Mouse (Mus musculus): ENCODE measurements around the gene Ss18l2. TPM values are rescaled to one million over a fixed set of nuclear protein-coding genes. Genes with fewer than 3 reads are reported as not detected.

Gene Ss18l2
- 9.2 TPM for polyA plus RNA-seq (2014; fragmentation: Illumina TruSeq; extraction: RNeasy Lipid Tissue Mini Kit (QIAGEN cat#74804); ENCODE audit: low read depth, low replicate concordance)

DNA sequence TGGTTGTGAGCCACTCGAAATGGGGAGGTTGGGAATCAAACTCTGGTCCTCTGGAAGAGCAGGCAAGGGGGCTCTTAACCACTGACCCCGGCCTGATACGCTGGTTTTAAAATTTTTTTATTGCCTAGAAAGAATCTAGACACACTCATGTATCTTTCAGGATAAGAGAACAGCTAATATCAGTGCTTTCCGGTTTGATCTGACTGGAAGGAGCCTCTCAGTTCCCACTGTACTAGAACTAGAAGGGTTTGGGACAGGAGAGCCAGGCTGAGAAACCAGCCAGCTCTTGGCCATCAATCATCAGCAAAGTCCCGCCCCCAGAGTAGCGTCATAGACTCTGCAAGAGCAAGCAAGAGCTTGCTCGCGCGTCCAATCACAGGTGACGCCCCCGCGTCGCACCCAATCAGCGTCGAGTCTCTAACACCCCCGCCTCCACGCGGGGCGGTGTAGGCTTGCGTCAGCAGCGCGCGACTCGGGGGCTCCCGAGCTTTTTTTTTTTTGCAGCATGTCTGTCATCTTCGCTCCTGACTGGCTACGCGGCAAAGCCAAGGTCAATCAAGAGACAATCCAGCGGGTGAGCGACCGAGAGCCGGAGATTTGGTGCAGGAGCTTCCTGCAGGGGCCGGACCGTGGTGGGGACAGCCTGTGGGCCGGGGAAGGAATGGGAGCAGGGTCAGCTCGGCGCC is at the start of gene Ss18l2:
Ss18l2 (plus strand) TSS at position 432 of the 686 bp plus-strand sequence.

DNA sequence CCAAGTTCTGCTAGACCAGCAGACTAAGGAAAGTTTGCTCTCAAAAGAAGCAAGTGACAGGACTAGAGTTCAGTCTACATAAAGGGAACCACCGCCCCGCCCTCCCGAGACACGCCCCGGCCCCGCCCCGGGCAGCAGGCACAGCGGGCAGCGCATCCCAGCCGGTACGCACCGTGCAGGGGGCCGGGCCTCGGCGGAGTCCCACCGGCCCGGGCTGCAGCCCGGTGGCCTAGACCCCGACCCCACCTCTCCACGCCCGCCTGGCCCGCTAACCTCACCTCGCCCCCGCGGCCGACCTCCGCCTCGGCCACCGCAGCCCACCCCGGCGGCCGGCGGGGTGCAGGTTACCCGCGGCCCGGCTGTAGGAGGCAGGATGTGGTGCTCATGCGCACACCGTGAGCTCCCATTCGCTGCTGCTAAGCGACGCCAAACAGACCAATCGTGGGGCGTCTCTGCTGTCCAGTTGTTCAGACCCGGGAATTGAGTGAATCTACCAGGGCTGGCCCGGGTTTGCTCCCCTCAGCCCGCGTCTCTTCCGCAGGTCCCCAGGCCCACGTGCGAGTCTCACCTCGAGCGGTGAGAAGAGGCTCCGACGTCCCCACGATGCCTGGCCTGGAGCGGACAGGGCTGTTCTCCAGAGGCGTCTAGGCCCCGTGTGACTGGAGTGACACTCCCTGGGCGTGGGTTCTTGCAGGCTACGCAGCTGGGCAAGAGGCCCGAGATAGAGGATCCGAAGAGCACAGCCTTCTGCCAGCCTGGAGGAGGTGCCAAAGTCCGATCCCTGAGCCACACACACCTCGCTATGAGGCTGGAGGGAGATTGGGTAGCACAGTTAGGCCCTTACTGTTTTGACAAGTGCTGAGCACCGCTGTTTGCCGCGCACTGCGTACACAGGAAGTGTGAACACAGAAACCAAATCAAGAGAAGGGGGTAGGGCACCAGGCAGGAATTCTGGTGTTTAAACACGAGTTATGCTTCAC is 5.2 kb upstream of the Ss18l2 start, which contains the start of gene Sec22c:
Sec22c (minus strand) TSS at position 845 of the 980 bp plus-strand sequence.

DNA sequence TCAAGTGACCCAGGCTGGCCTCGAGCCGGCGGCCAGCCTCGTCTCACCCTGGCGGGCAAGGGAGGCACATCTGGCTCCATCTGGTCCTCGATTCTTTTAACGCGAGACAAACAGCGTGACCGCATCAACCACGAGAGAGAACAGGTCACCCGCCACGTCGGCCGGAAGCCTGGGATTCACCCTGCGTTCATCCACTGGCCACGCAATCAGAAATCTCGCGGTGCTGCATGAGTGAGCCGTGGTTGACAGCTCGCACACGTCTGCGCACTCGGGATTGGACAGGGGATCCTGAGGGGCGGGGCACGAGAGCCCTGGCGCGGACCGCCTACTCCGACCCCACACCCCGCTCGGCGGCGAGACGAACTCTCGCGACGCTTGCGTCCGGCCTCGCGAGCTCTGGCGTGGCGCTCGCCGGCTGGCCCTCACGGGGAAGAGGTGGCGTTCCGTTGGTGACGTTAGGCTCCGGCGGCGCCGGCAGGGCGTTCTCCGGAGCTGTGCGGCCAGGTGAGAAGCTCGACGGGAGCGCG is 8.7 kb downstream of the Ss18l2 start, which contains the start of gene Nktr:
Nktr (plus strand) TSS at position 378 of the 527 bp plus-strand sequence.

DNA sequence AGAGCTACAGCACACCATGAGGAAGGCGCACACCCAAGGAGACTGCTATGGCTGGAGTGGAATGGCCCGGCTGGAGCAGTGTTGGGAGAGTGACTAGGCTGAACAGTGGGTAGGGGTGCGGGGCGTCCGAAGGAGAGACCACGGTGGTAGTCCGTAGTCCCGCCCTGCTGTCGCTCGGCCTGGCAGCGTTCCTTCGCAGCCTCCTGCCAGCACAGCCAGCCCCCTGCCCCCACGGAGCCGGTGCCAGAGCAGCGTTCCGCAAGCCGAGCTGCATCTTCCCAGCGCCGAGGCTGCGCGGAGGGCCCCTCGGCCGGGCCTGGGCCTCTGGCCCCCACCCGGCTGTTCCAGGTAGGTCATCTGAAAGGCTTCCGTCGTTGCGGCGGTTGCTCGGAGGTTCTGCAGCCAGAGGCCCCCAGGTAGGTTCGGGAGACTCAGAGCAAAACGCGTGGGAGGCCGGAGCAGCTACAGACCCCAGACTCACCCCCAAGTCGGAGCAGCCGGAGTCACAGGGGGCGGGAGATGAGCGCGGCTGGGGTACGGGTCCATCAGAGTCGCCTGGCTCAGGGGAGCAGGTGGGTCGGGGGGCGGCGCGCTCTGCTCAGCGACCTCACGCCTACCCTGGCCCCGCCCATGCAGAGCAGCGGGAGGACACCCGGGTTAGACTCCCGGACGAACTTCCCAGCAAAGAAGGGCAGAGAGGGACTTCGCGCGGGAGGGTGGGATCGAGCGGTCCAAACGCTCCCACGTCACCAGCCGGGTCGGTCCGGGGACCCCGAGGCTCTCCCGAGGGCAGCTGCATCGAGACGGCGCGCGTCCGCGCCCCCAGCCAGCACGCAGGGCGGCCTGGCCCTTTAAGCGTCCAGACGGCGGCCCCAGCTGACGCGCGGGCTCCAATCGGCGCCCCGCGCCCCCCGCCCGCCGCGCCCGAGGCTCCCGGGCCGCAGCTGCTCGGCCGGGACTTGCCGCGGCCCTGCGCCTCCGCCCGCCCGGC is 49.3 kb downstream of the Ss18l2 start, which contains the start of gene Zfp651:
Zfp651 (plus strand) TSS at position 240 of the 991 bp plus-strand sequence.

Other genes starting within 250 kb of the Ss18l2 start
- not detected for gene Cck, start 214.6 kb upstream of the Ss18l2 start, polyA plus RNA-seq (2014; fragmentation: Illumina TruSeq; extraction: RNeasy Lipid Tissue Mini Kit (QIAGEN cat#74804); ENCODE audit: low read depth, low replicate concordance)
- gene Lyzl4, start 68.2 kb upstream of the Ss18l2 start, polyA plus RNA-seq (2014; fragmentation: Illumina TruSeq; extraction: RNeasy Lipid Tissue Mini Kit (QIAGEN cat#74804); ENCODE audit: low read depth, low replicate concordance), result 10.4 TPM
- 0.25 TPM for gene Vipr1, start 67.6 kb upstream of the Ss18l2 start, polyA plus RNA-seq (2014; fragmentation: Illumina TruSeq; extraction: RNeasy Lipid Tissue Mini Kit (QIAGEN cat#74804); ENCODE audit: low read depth, low replicate concordance)
- gene Sec22c, start 4.8 kb upstream of the Ss18l2 start, polyA plus RNA-seq (2014; fragmentation: Illumina TruSeq; extraction: RNeasy Lipid Tissue Mini Kit (QIAGEN cat#74804); ENCODE audit: low read depth, low replicate concordance), result 4.6 TPM
- gene Nktr, start 8.8 kb downstream of the Ss18l2 start, polyA plus RNA-seq (2014; fragmentation: Illumina TruSeq; extraction: RNeasy Lipid Tissue Mini Kit (QIAGEN cat#74804); ENCODE audit: low read depth, low replicate concordance), result 222 TPM
- 0.22 TPM for gene Zfp651, start 49.0 kb downstream of the Ss18l2 start, polyA plus RNA-seq (2014; fragmentation: Illumina TruSeq; extraction: RNeasy Lipid Tissue Mini Kit (QIAGEN cat#74804); ENCODE audit: low read depth, low replicate concordance)
- not detected for gene Klhl40, start 67.3 kb downstream of the Ss18l2 start, polyA plus RNA-seq (2014; fragmentation: Illumina TruSeq; extraction: RNeasy Lipid Tissue Mini Kit (QIAGEN cat#74804); ENCODE audit: low read depth, low replicate concordance)
- not detected for gene Hhatl, start 82.2 kb downstream of the Ss18l2 start, polyA plus RNA-seq (2014; fragmentation: Illumina TruSeq; extraction: RNeasy Lipid Tissue Mini Kit (QIAGEN cat#74804); ENCODE audit: low read depth, low replicate concordance)
- 21.3 TPM for gene Ccdc13, start 129.1 kb downstream of the Ss18l2 start, polyA plus RNA-seq (2014; fragmentation: Illumina TruSeq; extraction: RNeasy Lipid Tissue Mini Kit (QIAGEN cat#74804); ENCODE audit: low read depth, low replicate concordance)
- gene Higd1a, start 148.0 kb downstream of the Ss18l2 start, polyA plus RNA-seq (2014; fragmentation: Illumina TruSeq; extraction: RNeasy Lipid Tissue Mini Kit (QIAGEN cat#74804); ENCODE audit: low read depth, low replicate concordance), result 130 TPM
- 0.45 TPM for gene Ackr2, start 188.0 kb downstream of the Ss18l2 start, polyA plus RNA-seq (2014; fragmentation: Illumina TruSeq; extraction: RNeasy Lipid Tissue Mini Kit (QIAGEN cat#74804); ENCODE audit: low read depth, low replicate concordance)
- gene Cyp8b1, start 206.0 kb downstream of the Ss18l2 start, polyA plus RNA-seq (2014; fragmentation: Illumina TruSeq; extraction: RNeasy Lipid Tissue Mini Kit (QIAGEN cat#74804); ENCODE audit: low read depth, low replicate concordance), result not detected
- gene Fam198a, start 240.7 kb downstream of the Ss18l2 start, polyA plus RNA-seq (2014; fragmentation: Illumina TruSeq; extraction: RNeasy Lipid Tissue Mini Kit (QIAGEN cat#74804); ENCODE audit: low read depth, low replicate concordance), result 0.29 TPM